Mouse (Mus musculus) myocyte (in vitro differentiated cells): ENCODE measurements at regions not wholly inside any gene's neighbourhood (a gene's known extent, or its start where the extent isn't known, plus 50 kb on each side); places are given as distances from the start of the nearest gene placed in this dataset.

Experiments used
- H3K27me3 ChIP-seq: one replicate; pipeline ENCODE4 v1.6.1; 2011; ENCODE audit not compliant: control insufficient read depth, insufficient read depth, insufficient read length
- H3K36me3 ChIP-seq: one replicate; pipeline ENCODE4 v1.6.1; 2011; ENCODE audit not compliant: control insufficient read depth, insufficient read depth
- H3K4me2 ChIP-seq: one replicate; pipeline ENCODE4 v1.6.1; 2011; ENCODE audit warnings: low read depth, control low read depth
- H3K4me3 ChIP-seq: one replicate; pipeline ENCODE4 v1.5.1; 2011; ENCODE audit warnings: mild to moderate bottlenecking, control low read depth, moderate library complexity
- H3K79me2 ChIP-seq: one replicate; pipeline ENCODE4 v1.6.1; 2011; ENCODE audit not compliant: control insufficient read depth, insufficient read depth
- H3ac ChIP-seq: one replicate; pipeline ENCODE4 v1.6.1; 2011; ENCODE audit not compliant: control insufficient read depth, insufficient read length
- CEBPB ChIP-seq: IDR thresholded peaks from 2 replicates; pipeline ENCODE4 v1.6.1; 2011; ENCODE audit warnings: mild to moderate bottlenecking, moderate library complexity; ENCODE audit not compliant: poor library complexity, insufficient read depth, severe bottlenecking
- E2F4 ChIP-seq: IDR thresholded peaks from one replicate; pipeline ENCODE4 v1.6.1; 2011; ENCODE audit warnings: mild to moderate bottlenecking, control low read depth, moderate library complexity; ENCODE audit not compliant: insufficient read depth
- MAX ChIP-seq: IDR thresholded peaks from one replicate; pipeline ENCODE4 v1.6.1; 2011; ENCODE audit warnings: low read depth, mild to moderate bottlenecking, control low read depth
- MYOD1 ChIP-seq, 3 experiments: IDR thresholded peaks; one replicate each; pipeline ENCODE4 v1.6.1; 2011; ENCODE audit warnings: control low read depth in 2 of 3, low read depth in 2 of 3, mild to moderate bottlenecking in 2 of 3, moderate library complexity in 1 of 3; ENCODE audit not compliant: insufficient read length in 2 of 3, control insufficient read depth in 1 of 3
- MYOG ChIP-seq, 3 experiments: IDR thresholded peaks; one replicate each; pipeline ENCODE4 v1.6.1; 2011; ENCODE audit warnings: control low read depth in 2 of 3, low read depth in 2 of 3, mild to moderate bottlenecking in 2 of 3; ENCODE audit not compliant: insufficient read length in 2 of 3, control insufficient read depth in 1 of 3, insufficient read depth in 1 of 3
- POLR2A ChIP-seq: IDR thresholded peaks from one replicate; pipeline ENCODE4 v1.6.1; 2011; ENCODE audit warnings: low read depth, mild to moderate bottlenecking, control low read depth, moderate library complexity; ENCODE audit not compliant: insufficient read length
- POLR2AphosphoS2 ChIP-seq: IDR thresholded peaks from one replicate; pipeline ENCODE4 v1.6.1; 2011; ENCODE audit warnings: low read depth, control low read depth; ENCODE audit not compliant: insufficient read length
- REST ChIP-seq: IDR thresholded peaks from one replicate; pipeline ENCODE4 v1.6.1; 2011; ENCODE audit warnings: mild to moderate bottlenecking, control low read depth, moderate library complexity; ENCODE audit not compliant: insufficient read depth, insufficient read length
- SRF ChIP-seq: IDR thresholded peaks from one replicate; pipeline ENCODE4 v1.6.1; 2011; ENCODE audit warnings: low read depth; ENCODE audit not compliant: control insufficient read depth, insufficient read length
- TCF12 ChIP-seq: IDR thresholded peaks from one replicate; pipeline ENCODE4 v1.6.1; 2011; ENCODE audit warnings: mild to moderate bottlenecking, control low read depth; ENCODE audit not compliant: poor library complexity, insufficient read depth, severe bottlenecking
- TCF3 ChIP-seq: IDR thresholded peaks from one replicate; pipeline ENCODE4 v1.6.1; 2011; ENCODE audit warnings: low read depth, control low read depth; ENCODE audit not compliant: insufficient read length
- USF1 ChIP-seq: IDR thresholded peaks from one replicate; pipeline ENCODE4 v1.6.1; 2011; ENCODE audit warnings: low read depth, mild to moderate bottlenecking, control low read depth, moderate library complexity

- H3K27me3 ChIP-seq = no peaks in the 10 kb centered on the region
- no peak overlapping the region for H3K4me3 ChIP-seq
- H3K36me3 ChIP-seq = no peaks in the 10 kb centered on the region
- H3K4me2 ChIP-seq = no peak overlapping the region
- H3ac ChIP-seq = no peak overlapping the region
- no peaks in the 10 kb centered on the region for H3K79me2 ChIP-seq
- TF ChIP-seq CEBPB (no peak), TCF12 (no peak), E2F4 (no peak), POLR2A (no peak), SRF (no peak), MYOG (IDR thresholded peaks at IDR 0.05; ENCODE audit: control insufficient read depth in 1 of 3, insufficient read depth in 1 of 3, insufficient read length in 2 of 3, low read depth in 2 of 3) (no peak), TCF3 (no peak), USF1 (no peak), MAX (no peak), REST (no peak), MYOD1 (IDR thresholded peaks at IDR 0.05; ENCODE audit: control insufficient read depth in 1 of 3, insufficient read length in 2 of 3, low read depth in 2 of 3) (no peak), POLR2AphosphoS2 (no peak)
These were observed 356.6 kb downstream of the Serpinb8 start for GRCm38 (mm10) chr1:107946204-107946939.

GRCm38 (mm10) chr1:107950396-107950795, 360.6 kb downstream of the Serpinb8 start:
- H3K36me3 ChIP-seq = no peaks in the 10 kb centered on the region
- no peak overlapping the region for H3K4me3 ChIP-seq
- TF ChIP-seq SRF = no peak
- TF ChIP-seq CEBPB = no peak
- TF ChIP-seq POLR2AphosphoS2 = no peak
- no peak for TF ChIP-seq MYOD1 (IDR thresholded peaks at IDR 0.05; ENCODE audit: control insufficient read depth in 1 of 3, insufficient read length in 2 of 3, low read depth in 2 of 3)
- no peak for TF ChIP-seq MYOG (IDR thresholded peaks at IDR 0.05; ENCODE audit: control insufficient read depth in 1 of 3, insufficient read depth in 1 of 3, insufficient read length in 2 of 3, low read depth in 2 of 3)
- no peak for TF ChIP-seq TCF3
- no peak for TF ChIP-seq USF1
- no peak for TF ChIP-seq REST
- TF ChIP-seq POLR2A = no peak
- TF ChIP-seq TCF12 = no peak
- no peak for TF ChIP-seq E2F4
- TF ChIP-seq MAX = no peak
- H3K79me2 ChIP-seq = no peaks in the 10 kb centered on the region
- H3K4me2 ChIP-seq = no peak overlapping the region
- H3ac ChIP-seq = no peak overlapping the region
- no peaks in the 10 kb centered on the region for H3K27me3 ChIP-seq

GRCm38 (mm10) chr1:107961009-107961408, 371.2 kb downstream of the Serpinb8 start:
- Histone ChIP-seq H3K79me2 (no peaks in the 10 kb centered on the region), H3K4me2 (no peak overlapping the region), H3ac (no peak overlapping the region), H3K36me3 (no peaks in the 10 kb centered on the region), H3K27me3 (no peaks in the 10 kb centered on the region), H3K4me3 (no peak overlapping the region)
- TF ChIP-seq TCF12 = no peak
- no peak for TF ChIP-seq MAX
- no peak for TF ChIP-seq MYOD1 (IDR thresholded peaks at IDR 0.05; ENCODE audit: control insufficient read depth in 1 of 3, insufficient read length in 2 of 3, low read depth in 2 of 3)
- no peak for TF ChIP-seq TCF3
- TF ChIP-seq SRF = no peak
- no peak for TF ChIP-seq REST
- TF ChIP-seq USF1 = no peak
- no peak for TF ChIP-seq MYOG (IDR thresholded peaks at IDR 0.05; ENCODE audit: control insufficient read depth in 1 of 3, insufficient read depth in 1 of 3, insufficient read length in 2 of 3, low read depth in 2 of 3)
- no peak for TF ChIP-seq E2F4
- TF ChIP-seq CEBPB = no peak
- no peak for TF ChIP-seq POLR2AphosphoS2
- no peak for TF ChIP-seq POLR2A

- Histone ChIP-seq H3K27me3 (no peaks in the 10 kb centered on the region), H3K4me3 (no peak overlapping the region), H3ac (no peak overlapping the region), H3K36me3 (no peaks in the 10 kb centered on the region), H3K79me2 (no peaks in the 10 kb centered on the region), H3K4me2 (no peak overlapping the region)
- TF ChIP-seq MYOG (IDR thresholded peaks at IDR 0.05; ENCODE audit: control insufficient read depth in 1 of 3, insufficient read depth in 1 of 3, insufficient read length in 2 of 3, low read depth in 2 of 3) (no peak), MAX (no peak), MYOD1 (IDR thresholded peaks at IDR 0.05; ENCODE audit: control insufficient read depth in 1 of 3, insufficient read length in 2 of 3, low read depth in 2 of 3) (no peak), CEBPB (no peak), TCF3 (no peak), POLR2AphosphoS2 (no peak), POLR2A (no peak), REST (no peak)
These were observed 386.0 kb downstream of the Serpinb8 start for GRCm38 (mm10) chr1:107975626-107976335.
